Mouse (Mus musculus): Measurements from ENCODE around the gene Itih4. TPM values are rescaled to one million over a fixed set of nuclear protein-coding genes. Genes with fewer than 3 reads are reported as not detected.

The Itih4 gene
- 481 and 488 TPM in 2 replicates for polyA plus RNA-seq (2012; rRNA removed)

GRCm38 (mm10) chr14:30886204-30886603 lies at the start of gene Itih4:
Gene Itih4, plus strand, starts transcription at chr14:30886476.

GRCm38 (mm10) chr14:30878958-30879571 lies 7.2 kb upstream of the Itih4 start, which contains the start of gene Mustn1:
Gene Mustn1, plus strand, starts transcription at chr14:30879200.

GRCm38 (mm10) chr14:30923375-30924105 lies 37.3 kb downstream of the Itih4 start, which contains the start of gene Itih3:
Gene Itih3, minus strand, starts transcription at chr14:30923760.

GRCm38 (mm10) chr14:30943038-30943437 lies 56.8 kb downstream of the Itih4 start, which contains the start of gene Itih1:
Gene Itih1, minus strand, starts transcription at chr14:30943289.

DNA sequence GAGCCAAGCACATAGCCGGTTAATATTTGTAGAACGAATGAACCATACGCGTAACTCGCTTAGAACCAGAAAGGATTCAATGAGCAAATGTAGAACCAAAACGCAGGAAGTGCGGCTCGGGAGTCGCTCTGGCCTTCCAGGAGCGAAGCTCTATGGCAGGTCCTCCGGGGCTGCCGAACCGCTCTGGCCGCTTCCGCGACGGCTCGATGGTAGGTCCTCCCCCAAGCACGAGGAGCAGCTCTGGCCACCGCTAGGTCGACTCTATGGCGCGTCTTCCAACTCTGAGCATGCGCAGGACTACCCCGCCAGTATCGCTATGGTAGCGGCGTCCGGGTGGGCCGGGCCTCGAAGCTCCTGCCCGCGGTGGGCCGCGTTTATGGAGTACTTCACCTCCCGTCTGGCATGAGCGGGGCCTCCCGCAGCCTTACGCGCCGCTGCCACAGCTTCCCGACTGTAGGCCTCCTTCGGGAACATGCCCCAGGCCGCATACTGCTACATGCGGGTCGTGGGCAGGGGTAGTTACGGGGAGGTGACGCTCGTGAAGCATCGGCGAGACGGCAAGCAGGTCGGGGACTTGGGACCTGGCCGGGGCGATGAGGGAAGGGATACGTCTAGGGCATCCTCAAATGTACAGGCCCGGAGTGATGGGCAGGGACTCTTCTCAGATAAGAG lies 65.0 kb downstream of the Itih4 start, which contains the start of gene Nek4:
Nek4 (plus strand) TSS at position 224 of the 672 bp plus-strand sequence.

Other genes starting within 250 kb of the Itih4 start
- gene Rft1, start 232.1 kb upstream of the Itih4 start, polyA plus RNA-seq (2012; rRNA removed): 5.3 and 5.5 TPM in 2 replicates
- gene Sfmbt1, start 171.6 kb upstream of the Itih4 start, polyA plus RNA-seq (2012; rRNA removed): 3.1 and 3.2 TPM in 2 replicates
- gene Tmem110, start 60.9 kb upstream of the Itih4 start, polyA plus RNA-seq (2012; rRNA removed): 6.0 and 7.1 TPM in 2 replicates
- gene Mustn1, start 7.3 kb upstream of the Itih4 start, polyA plus RNA-seq (2012; rRNA removed): 1.9 and 2.0 TPM in 2 replicates
- 1,079 and 1,347 TPM in 2 replicates for gene Itih3, start 37.3 kb downstream of the Itih4 start, polyA plus RNA-seq (2012; rRNA removed)
- gene Itih1, start 56.8 kb downstream of the Itih4 start, polyA plus RNA-seq (2012; rRNA removed): 142 and 148 TPM in 2 replicates
- 2.3 and 2.6 TPM in 2 replicates for gene Nek4, start 64.9 kb downstream of the Itih4 start, polyA plus RNA-seq (2012; rRNA removed)
- 16.6 and 20.6 TPM in 2 replicates for gene Glt8d1, start 114.9 kb downstream of the Itih4 start, polyA plus RNA-seq (2012; rRNA removed)
- gene Spcs1, start 115.2 kb downstream of the Itih4 start, polyA plus RNA-seq (2012; rRNA removed): 231 and 239 TPM in 2 replicates
- gene Pbrm1, start 132.7 kb downstream of the Itih4 start, polyA plus RNA-seq (2012; rRNA removed): 7.2 and 7.4 TPM in 2 replicates
- gene Gnl3, start 132.7 kb downstream of the Itih4 start, polyA plus RNA-seq (2012; rRNA removed): 50.8 and 54.5 TPM in 2 replicates
- 20.7 and 25.1 TPM in 2 replicates for gene Smim4, start 242.5 kb downstream of the Itih4 start, polyA plus RNA-seq (2012; rRNA removed)
- 145 and 192 TPM in 2 replicates for gene Nt5dc2, start 244.6 kb downstream of the Itih4 start, polyA plus RNA-seq (2012; rRNA removed)